8 mouse cellular contexts compared by ENCODE assay signal in genomic region chr3:138142052-138142732, GRCm38 (mm10). TPM values are rescaled to one million over a fixed set of nuclear protein-coding genes. Genes with fewer than 3 reads are reported as not detected.
DNase-seq lines count a peak whose midpoint lies in the region; ATAC-seq and TF ChIP-seq lines count a peak whose summit lies in the region.

No protein-coding gene starts in this region.

- peaks cover 2% of the 10 kb centered on the region; the same call in 1 of the 2 replicates for H3K4me1 ChIP-seq in bone marrow macrophage, adult 2 months (ENCODE audit: control insufficient read depth, insufficient read depth, low read length)
- H3K4me1 ChIP-seq in forebrain, embryonic 15.5 days, result peaks cover 6% of the 10 kb centered on the region
- 0 out of 2 replicates have a peak, but pooled peaks cover 2% of the 10 kb centered on the region for H3K4me1 ChIP-seq in intestine, embryonic 15.5 days (replicated peaks)
- H3K4me1 ChIP-seq in neural tube, embryonic 15.5 days, result peaks cover 9% of the 10 kb centered on the region; the same call in 1 of the 2 replicates

- WGBS in forebrain, embryonic 15.5 days, result 57% methylated on average over 4 of the region's 4 CpGs
- WGBS in intestine, embryonic 15.5 days, result 64% methylated on average over 4 of the region's 4 CpGs
- WGBS in neural tube, embryonic 15.5 days, result 55% methylated on average over 4 of the region's 4 CpGs

- H3K9me3 ChIP-seq in forebrain, embryonic 15.5 days, result no peaks in the 10 kb centered on the region
- H3K9me3 ChIP-seq in intestine, embryonic 15.5 days, result no peaks in the 10 kb centered on the region
- no peaks in the 10 kb centered on the region for H3K9me3 ChIP-seq in neural tube, embryonic 15.5 days (replicated peaks)

- peak overlapping the region; percentile 43 for H3K4me2 ChIP-seq in forebrain, embryonic 15.5 days (replicated peaks)
- peak overlapping the region; percentile 41 for H3K4me2 ChIP-seq in intestine, embryonic 15.5 days (replicated peaks)
- peak overlapping the region; percentile 50 for H3K4me2 ChIP-seq in neural tube, embryonic 15.5 days

- peak overlapping the region; percentile 42 for H3K4me3 ChIP-seq in bone marrow macrophage, adult 2 months (ENCODE audit: insufficient read depth, low read length)
- peak overlapping the region; percentile 87 for H3K4me3 ChIP-seq in forebrain, embryonic 15.5 days
- H3K4me3 ChIP-seq in intestine, embryonic 15.5 days (replicated peaks), result no peak overlapping the region
- H3K4me3 ChIP-seq in neural tube, embryonic 15.5 days (replicated peaks), result peak overlapping the region; percentile 19

- TF ChIP-seq POLR2A in bone marrow macrophage, adult 2 months (IDR thresholded peaks at IDR 0.05; ENCODE audit: borderline replicate concordance, low read depth, low read length), result no peak

- DNase-seq in gastrocnemius, adult 18-20 months (ENCODE audit: low spot score), result peak; percentile 77
- no peak for DNase-seq in gastrocnemius, postnatal 4 days (ENCODE audit: low spot score in 2 of 2)
- no peak for DNase-seq in left cerebral cortex, adult 8-10 months (ENCODE audit: low spot score in 2 of 2)
- DNase-seq in left cerebral cortex, adult 11 months (ENCODE audit: low spot score), result no peak

- no peak overlapping the region for H3K27ac ChIP-seq in bone marrow macrophage, adult 2 months (ENCODE audit: insufficient read depth, low read depth, low read length)
- 0 out of 2 replicates have a peak overlapping the region, but pooled peaks have one; percentile 31 for H3K27ac ChIP-seq in forebrain, embryonic 15.5 days (replicated peaks)
- no peak overlapping the region for H3K27ac ChIP-seq in intestine, embryonic 15.5 days
- H3K27ac ChIP-seq in neural tube, embryonic 15.5 days (replicated peaks), result no peak overlapping the region; the same call in 1 of the 2 replicates

- H3K27me3 ChIP-seq in forebrain, embryonic 15.5 days, result no peaks in the 10 kb centered on the region
- no peaks in the 10 kb centered on the region for H3K27me3 ChIP-seq in intestine, embryonic 15.5 days (replicated peaks)
- no peaks in the 10 kb centered on the region for H3K27me3 ChIP-seq in neural tube, embryonic 15.5 days (replicated peaks)

- no peak for TF ChIP-seq CTCF in bone marrow macrophage, adult 2 months (IDR thresholded peaks at IDR 0.05; ENCODE audit: low read depth, low read length)

- no peaks in the 10 kb centered on the region for H3K36me3 ChIP-seq in forebrain, embryonic 15.5 days
- no peaks in the 10 kb centered on the region for H3K36me3 ChIP-seq in intestine, embryonic 15.5 days
- H3K36me3 ChIP-seq in neural tube, embryonic 15.5 days, result no peaks in the 10 kb centered on the region

- no peak for ATAC-seq in forebrain, embryonic 15.5 days (replicated peaks)
- no peak for ATAC-seq in intestine, embryonic 15.5 days
- ATAC-seq in neural tube, embryonic 15.5 days (ENCODE audit: low FRiP score), result no peak

- peak overlapping the region; percentile 30; the same call in 1 of the 2 replicates for H3K9ac ChIP-seq in forebrain, embryonic 15.5 days (replicated peaks)
- H3K9ac ChIP-seq in intestine, embryonic 15.5 days, result no peak overlapping the region
- H3K9ac ChIP-seq in neural tube, embryonic 15.5 days (replicated peaks), result no peak overlapping the region

RNA-seq across cellular contexts. Expression of gene Trmt10a, which starts 1.1 kb away (rescaled TPM):
- 1 to 10 TPM in 1 of 2 experiments, under 1 TPM in 1; 0.94 to 2.4 TPM for total RNA-seq in gastrocnemius, adult 18-20 months (2021)
- 1 to 10 TPM; 3.5 to 4.9 TPM for total RNA-seq in gastrocnemius, postnatal 4 days (2021)
- 2.6 and 4.7 TPM in 2 replicates for polyA plus RNA-seq in bone marrow macrophage, adult 2 months (2012; ENCODE audit: insufficient read depth, insufficient read length, missing spikeins)
- 7.0 and 7.5 TPM in 2 replicates for polyA plus RNA-seq in forebrain, embryonic 15.5 days (2015; fragmentation: Nextera tagmentation; extraction: Ambion mirVana)
- polyA plus RNA-seq in intestine, embryonic 15.5 days (2015; fragmentation: Nextera tagmentation; extraction: Ambion mirVana), result 8.8 and 12.9 TPM in 2 replicates
- 8.4 and 9.4 TPM in 2 replicates for polyA plus RNA-seq in neural tube, embryonic 15.5 days (2015; fragmentation: Nextera tagmentation; extraction: Ambion mirVana)
- total RNA-seq in left cerebral cortex, adult 8-10 months (2022), result 1 to 10 TPM; 3.7 to 6.4 (median 4.7) TPM

RNA-seq across cellular contexts. Expression of gene Mttp, which starts 2.6 kb away (rescaled TPM):
- 1 to 10 TPM; 1.6 to 1.7 TPM for total RNA-seq in gastrocnemius, adult 18-20 months (2021)
- 1 to 10 TPM; 3.9 to 4.2 TPM for total RNA-seq in gastrocnemius, postnatal 4 days (2021)
- polyA plus RNA-seq in bone marrow macrophage, adult 2 months (2012; ENCODE audit: insufficient read depth, insufficient read length, missing spikeins), result 0.27 and 1.0 TPM in 2 replicates
- 8.6 and 8.7 TPM in 2 replicates for polyA plus RNA-seq in forebrain, embryonic 15.5 days (2015; fragmentation: Nextera tagmentation; extraction: Ambion mirVana)
- polyA plus RNA-seq in intestine, embryonic 15.5 days (2015; fragmentation: Nextera tagmentation; extraction: Ambion mirVana), result 228 and 249 TPM in 2 replicates
- polyA plus RNA-seq in neural tube, embryonic 15.5 days (2015; fragmentation: Nextera tagmentation; extraction: Ambion mirVana), result 8.5 and 9.4 TPM in 2 replicates
- 1 to 10 TPM; 7.3 to 7.8 (median 7.8) TPM for total RNA-seq in left cerebral cortex, adult 8-10 months (2022)

RNA-seq across cellular contexts. Expression of gene 4930579F01Rik, which starts 51.4 kb away (rescaled TPM):
- total RNA-seq in gastrocnemius, adult 18-20 months (2021), result not detected
- not detected for total RNA-seq in gastrocnemius, postnatal 4 days (2021)
- polyA plus RNA-seq in bone marrow macrophage, adult 2 months (2012; ENCODE audit: insufficient read depth, insufficient read length, missing spikeins), result not detected in 2 replicates
- polyA plus RNA-seq in forebrain, embryonic 15.5 days (2015; fragmentation: Nextera tagmentation; extraction: Ambion mirVana), result not detected in 2 replicates
- 0.20 TPM in 1 of 2 replicates, not detected in the other for polyA plus RNA-seq in intestine, embryonic 15.5 days (2015; fragmentation: Nextera tagmentation; extraction: Ambion mirVana)
- not detected in 2 replicates for polyA plus RNA-seq in neural tube, embryonic 15.5 days (2015; fragmentation: Nextera tagmentation; extraction: Ambion mirVana)
- total RNA-seq in left cerebral cortex, adult 8-10 months (2022), result not detected

Comparison
In these comparisons a context has a peak if more than half of its experiments do, and no peak if none do; other contexts are left out.
1. RNA of gene Mttp, which starts 2.6 kb away (polyA plus RNA-seq): 228 to 249 TPM in intestine, embryonic 15.5 days; 8.6 to 8.7 TPM in forebrain, embryonic 15.5 days, 8.5 to 9.4 TPM in neural tube, embryonic 15.5 days and 0.27 to 1.0 TPM in bone marrow macrophage, adult 2 months; every median in the first group is over 10 times any median in the second.
2. Peak in every context shown above with its lines, with median percentiles within 50 percentile points of each other: H3K4me2 ChIP-seq.